Mouse (Mus musculus): ENCODE data around the gene Dnaja3. TPM values are rescaled to one million over a fixed set of nuclear protein-coding genes. Genes with fewer than 3 reads are reported as not detected.
"Not testable (repeated sequence)": the region's sequence is repeated elsewhere in the genome, so short reads cannot be mapped to it uniquely, and the experiment has no call there.

The Dnaja3 gene
- total and polyA plus RNA-seq, 3 experiments: 33.1 to 73.2 (median 53.1) TPM

- no peak for DNase-seq (ENCODE audit: low spot score)
- H3K36me3 ChIP-seq (replicated peaks): peaks cover 34% of the 10 kb centered on the region
- peaks cover 57% of the 10 kb centered on the region for H3K4me1 ChIP-seq (ENCODE audit: insufficient read depth, low read depth, low read length)
- ATAC-seq (ENCODE audit: extremely low read depth, insufficient number of reproducible peaks, low FRiP score, poor library complexity, severe bottlenecking): no peak
- no peaks in the 10 kb centered on the region for H3K9me3 ChIP-seq (replicated peaks)
- TF ChIP-seq GATA1 (IDR thresholded peaks at IDR 0.05; ENCODE audit: borderline replicate concordance, low read length) (no peak), POLR2AphosphoS5 (IDR thresholded peaks at IDR 0.05; ENCODE audit: insufficient replicate concordance, low read depth, low read length) (no peak), TAL1 (conservative IDR thresholded peaks at IDR 0.05; ENCODE audit: low read depth, low read length) (no peak), CTCF (IDR thresholded peaks at IDR 0.05; ENCODE audit: low read depth, low read length) (no peak), GATA2 (IDR thresholded peaks at IDR 0.05; ENCODE audit: borderline replicate concordance, low read depth, low read length) (no peak)
- no peaks in the 10 kb centered on the region for H3K27me3 ChIP-seq (ENCODE audit: insufficient read depth, low read length)
- peak overlapping the region; percentile 95 for H3K4me3 ChIP-seq (ENCODE audit: low read depth, low read length)
These were observed 44.6 kb downstream of the Dnaja3 start for GRCm38 (mm10) chr16:4684457-4684791.

DNA sequence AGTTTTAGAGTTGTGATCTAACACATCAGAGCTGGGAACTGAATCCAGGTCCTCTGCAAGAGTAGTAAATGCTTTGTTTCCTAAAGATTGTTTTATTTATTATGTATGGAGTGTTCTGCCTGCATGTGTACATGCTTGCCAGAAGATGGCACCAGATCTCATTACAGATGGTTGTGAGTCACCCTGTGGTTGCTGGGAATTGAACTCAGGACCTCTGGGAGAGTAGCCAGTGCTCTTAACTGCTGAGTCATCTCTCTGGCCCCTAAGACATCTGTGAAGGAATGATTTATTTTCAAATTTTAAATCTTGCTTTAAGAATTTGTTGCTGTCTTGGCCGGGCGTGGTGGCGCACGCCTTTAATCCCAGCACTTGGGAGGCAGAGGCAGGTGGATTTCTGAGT is 49.6 kb downstream of the Dnaja3 start:
- not testable (repeated sequence) for DNase-seq (ENCODE audit: low spot score); H3K4me3 ChIP-seq (ENCODE audit: low read depth, low read length); H3K9me3 ChIP-seq (replicated peaks); H3K27me3 ChIP-seq (ENCODE audit: insufficient read depth, low read length); ATAC-seq (ENCODE audit: extremely low read depth, insufficient number of reproducible peaks, low FRiP score, poor library complexity, severe bottlenecking)
- peaks cover 82% of the 10 kb centered on the region for H3K36me3 ChIP-seq (replicated peaks)
- peaks cover 27% of the 10 kb centered on the region for H3K4me1 ChIP-seq (ENCODE audit: insufficient read depth, low read depth, low read length)

GRCm38 (mm10) chr16:4701211-4701610 is 61.4 kb downstream of the Dnaja3 start:
- Histone ChIP-seq H3K4me1 (ENCODE audit: insufficient read depth, low read depth, low read length) (peaks cover 5% of the 10 kb centered on the region; the same call in 1 of the 2 replicates), H3K9me3 (replicated peaks) (no peaks in the 10 kb centered on the region), H3K36me3 (replicated peaks) (peaks cover 99% of the 10 kb centered on the region), H3K4me3 (ENCODE audit: low read depth, low read length) (no peak overlapping the region), H3K27me3 (ENCODE audit: insufficient read depth, low read length) (no peaks in the 10 kb centered on the region)
- DNase-seq (ENCODE audit: low spot score): no peak
- TF ChIP-seq POLR2AphosphoS5 (IDR thresholded peaks at IDR 0.05; ENCODE audit: insufficient replicate concordance, low read depth, low read length): no peak
- no peak for TF ChIP-seq CTCF (IDR thresholded peaks at IDR 0.05; ENCODE audit: low read depth, low read length)
- no peak for TF ChIP-seq TAL1 (conservative IDR thresholded peaks at IDR 0.05; ENCODE audit: low read depth, low read length)
- no peak for TF ChIP-seq GATA2 (IDR thresholded peaks at IDR 0.05; ENCODE audit: borderline replicate concordance, low read depth, low read length)
- TF ChIP-seq GATA1 (IDR thresholded peaks at IDR 0.05; ENCODE audit: borderline replicate concordance, low read length): no peak
- no peak for ATAC-seq (ENCODE audit: extremely low read depth, insufficient number of reproducible peaks, low FRiP score, poor library complexity, severe bottlenecking)

DNA sequence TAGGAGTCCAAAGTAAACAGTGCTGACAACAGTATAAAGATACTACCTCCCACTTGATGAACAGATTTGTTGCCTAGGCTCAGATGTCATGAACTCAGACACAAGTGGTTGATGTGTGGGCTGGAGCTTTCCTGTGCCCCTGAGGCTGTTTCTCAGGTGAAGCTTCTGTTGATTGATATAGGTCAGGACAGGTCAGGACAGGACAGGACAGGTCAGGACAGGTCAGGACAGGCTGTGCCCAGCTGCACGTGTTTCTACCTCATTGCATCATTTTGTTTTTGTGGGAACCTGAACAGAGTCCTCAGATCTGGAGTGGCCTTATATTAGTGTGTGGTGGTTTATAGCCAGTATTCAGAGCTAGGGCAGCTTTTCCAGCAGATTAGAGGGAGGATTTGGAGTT is 62.9 kb downstream of the Dnaja3 start:
- Histone ChIP-seq H3K9me3 (replicated peaks) (no peaks in the 10 kb centered on the region), H3K4me1 (ENCODE audit: insufficient read depth, low read depth, low read length) (peaks cover 5% of the 10 kb centered on the region; the same call in 1 of the 2 replicates), H3K4me3 (ENCODE audit: low read depth, low read length) (no peak overlapping the region), H3K36me3 (replicated peaks) (peaks cover 99% of the 10 kb centered on the region), H3K27me3 (ENCODE audit: insufficient read depth, low read length) (no peaks in the 10 kb centered on the region)
- TF ChIP-seq GATA1 (IDR thresholded peaks at IDR 0.05; ENCODE audit: borderline replicate concordance, low read length): no peak
- DNase-seq (ENCODE audit: low spot score) (no peak), ATAC-seq (ENCODE audit: extremely low read depth, insufficient number of reproducible peaks, low FRiP score, poor library complexity, severe bottlenecking) (no peak)

DNA sequence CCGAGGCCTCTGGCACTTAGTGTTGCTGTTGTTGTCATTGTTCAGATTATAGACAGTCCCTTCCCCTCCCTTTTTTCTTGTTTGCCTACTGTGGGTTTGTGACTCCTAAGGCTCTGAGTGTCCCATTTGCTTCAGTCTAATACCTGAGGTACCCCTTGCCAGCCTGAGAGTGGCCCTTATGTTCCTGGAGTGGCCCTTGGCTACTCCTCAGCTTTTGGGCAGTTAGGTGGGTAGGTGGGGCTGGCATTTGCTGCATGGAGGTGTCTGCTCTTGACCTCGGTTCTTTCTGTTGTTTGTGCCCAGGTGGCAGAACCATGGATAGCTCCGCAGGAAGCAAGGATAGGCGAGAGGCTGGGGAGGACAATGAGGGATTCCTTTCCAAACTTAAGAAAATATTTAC is 65.8 kb downstream of the Dnaja3 start:
- TF ChIP-seq CTCF (IDR thresholded peaks at IDR 0.05; ENCODE audit: low read depth, low read length) (no peak), GATA2 (IDR thresholded peaks at IDR 0.05; ENCODE audit: borderline replicate concordance, low read depth, low read length) (no peak), TAL1 (conservative IDR thresholded peaks at IDR 0.05; ENCODE audit: low read depth, low read length) (no peak), GATA1 (IDR thresholded peaks at IDR 0.05; ENCODE audit: borderline replicate concordance, low read length) (no peak), POLR2AphosphoS5 (IDR thresholded peaks at IDR 0.05; ENCODE audit: insufficient replicate concordance, low read depth, low read length) (no peak)
- Histone ChIP-seq H3K4me3 (ENCODE audit: low read depth, low read length) (no peak overlapping the region), H3K9me3 (replicated peaks) (no peaks in the 10 kb centered on the region), H3K4me1 (ENCODE audit: insufficient read depth, low read depth, low read length) (peaks cover 5% of the 10 kb centered on the region; the same call in 1 of the 2 replicates), H3K27me3 (ENCODE audit: insufficient read depth, low read length) (no peaks in the 10 kb centered on the region), H3K36me3 (replicated peaks) (peaks cover 99% of the 10 kb centered on the region)
- no peak for ATAC-seq (ENCODE audit: extremely low read depth, insufficient number of reproducible peaks, low FRiP score, poor library complexity, severe bottlenecking)
- DNase-seq (ENCODE audit: low spot score): no peak

DNA sequence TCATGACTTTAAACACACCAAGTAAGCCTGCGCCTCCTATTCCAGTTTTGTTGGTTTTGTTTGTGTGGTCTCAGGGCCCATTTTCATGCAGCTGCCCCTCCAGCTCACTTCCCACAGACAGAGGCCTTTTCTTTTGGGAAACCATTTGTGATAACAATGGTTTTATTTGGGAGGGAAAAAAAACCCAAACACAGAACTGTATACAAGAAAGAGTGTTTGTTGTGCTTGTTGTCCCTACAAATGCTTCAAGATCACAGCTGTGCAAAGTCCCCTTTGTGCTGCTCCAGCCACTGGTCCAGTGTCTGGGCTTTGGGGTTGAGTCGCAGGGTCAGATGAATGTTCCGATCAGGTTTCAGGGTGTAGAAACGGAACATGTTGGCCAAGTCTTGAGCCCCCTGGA is 71.4 kb downstream of the Dnaja3 start:
- no peak overlapping the region for H3K4me3 ChIP-seq (ENCODE audit: low read depth, low read length)
- no peak for TF ChIP-seq TAL1 (conservative IDR thresholded peaks at IDR 0.05; ENCODE audit: low read depth, low read length)
- no peak for TF ChIP-seq CTCF (IDR thresholded peaks at IDR 0.05; ENCODE audit: low read depth, low read length)
- TF ChIP-seq GATA2 (IDR thresholded peaks at IDR 0.05; ENCODE audit: borderline replicate concordance, low read depth, low read length): no peak
- TF ChIP-seq GATA1 (IDR thresholded peaks at IDR 0.05; ENCODE audit: borderline replicate concordance, low read length): no peak
- TF ChIP-seq POLR2AphosphoS5 (IDR thresholded peaks at IDR 0.05; ENCODE audit: insufficient replicate concordance, low read depth, low read length): no peak
- H3K9me3 ChIP-seq (replicated peaks): no peaks in the 10 kb centered on the region
- peaks cover 99% of the 10 kb centered on the region for H3K36me3 ChIP-seq (replicated peaks)
- DNase-seq (ENCODE audit: low spot score) (no peak), ATAC-seq (ENCODE audit: extremely low read depth, insufficient number of reproducible peaks, low FRiP score, poor library complexity, severe bottlenecking) (no peak)
- no peaks in the 10 kb centered on the region for H3K27me3 ChIP-seq (ENCODE audit: insufficient read depth, low read length)
- H3K4me1 ChIP-seq (ENCODE audit: insufficient read depth, low read depth, low read length): peaks cover 4% of the 10 kb centered on the region

All from G1E (cell line).